In genomic region chr1:134760642-134761041, GRCm38 (mm10) we compare ENCODE assay signal across 19 mouse cellular contexts.
"Had no signal": no experiment of that assay in that cellular context is flagged by ENCODE, and none has a peak within 500 bp of the region (broad histone marks: within the 10 kb centered on the region; RNA-seq: fewer than 3 reads in every experiment).

No protein-coding gene starts in this region.

- H3K27me3 ChIP-seq: liver, embryonic 15.5 days; lung, embryonic 15.5 days; megakaryocyte, embryonic 14.5 days; midbrain, embryonic 12.5 days; neural tube, embryonic 12.5 days; stomach, embryonic 15.5 days had no signal

- H3K9ac ChIP-seq: liver, embryonic 15.5 days; liver, postnatal 0 days; lung, embryonic 15.5 days; midbrain, embryonic 12.5 days; neural tube, embryonic 12.5 days; stomach, embryonic 15.5 days had no signal

- H3K36me3 ChIP-seq: liver, embryonic 15.5 days; midbrain, embryonic 12.5 days had no signal

- ATAC-seq: liver, postnatal 0 days; lung, postnatal 0 days had no signal

- H3K4me3 ChIP-seq: liver, embryonic 15.5 days; lung, embryonic 15.5 days; megakaryocyte, embryonic 14.5 days; midbrain, embryonic 12.5 days; neural tube, embryonic 12.5 days; stomach, embryonic 15.5 days had no signal

- DNase-seq: liver, postnatal 0 days; lung, adult 2 months; lung, postnatal 14 days; lung, postnatal 36 days; midbrain, embryonic 14.5 days; right cerebral cortex, postnatal 14 days; spleen, adult 18-20 months; thymus, adult 2 months; thymus, postnatal 25 days; thymus, postnatal 4 days had no signal

- H3K9me3 ChIP-seq: liver, embryonic 15.5 days; lung, embryonic 15.5 days; megakaryocyte, embryonic 14.5 days; midbrain, embryonic 12.5 days; neural tube, embryonic 12.5 days; stomach, embryonic 15.5 days had no signal

- H3K4me2 ChIP-seq: liver, embryonic 15.5 days; lung, embryonic 15.5 days; midbrain, embryonic 12.5 days; neural tube, embryonic 12.5 days; stomach, embryonic 15.5 days had no signal

- H3K27ac ChIP-seq: liver, embryonic 15.5 days; lung, embryonic 15.5 days; macrophage; midbrain, embryonic 12.5 days; neural tube, embryonic 12.5 days; stomach, embryonic 15.5 days; stomach, postnatal 0 days had no signal
